Mouse (Mus musculus) ovary, adult 2 months (tissue): ENCODE data around the gene Olfr558. TPM values are rescaled to one million over a fixed set of nuclear protein-coding genes. Genes with fewer than 3 reads are reported as not detected.

Experiments
- polyA plus RNA-seq: library from polyadenylated mRNA; depleted of rRNA; stranded (reverse); fragments of >200 nt; gene quantifications from 2 replicates; pipeline ENCODE4 v1.2.3, GENCODE M21; 2012; rRNA removed

Olfr558 gene
- 3.2 and 3.3 TPM in 2 replicates for polyA plus RNA-seq

GRCm38 (mm10) chr7:102701915-102702314, at the start of gene Olfr558:
TSS of gene Olfr558 (plus strand) at chr7:102702215.

DNA sequence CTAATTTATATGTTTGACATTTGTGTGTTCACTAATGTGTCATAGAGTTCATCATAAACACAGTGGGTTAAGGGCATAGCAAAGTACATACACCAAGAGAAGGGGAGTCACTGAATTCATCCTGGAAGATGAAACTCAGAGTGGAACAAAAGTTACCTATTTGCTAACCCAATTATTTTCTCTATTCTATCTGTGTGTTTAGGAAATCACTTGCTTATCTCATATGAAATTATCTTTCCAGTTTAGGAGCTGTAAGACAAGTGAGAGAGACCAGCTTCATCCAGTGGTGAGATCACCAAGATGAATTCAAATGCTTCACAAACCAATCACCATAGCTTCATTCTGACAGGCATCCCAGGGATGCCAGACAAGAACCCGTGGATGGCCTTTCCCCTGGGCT, 43.5 kb upstream of the Olfr558 start, which contains the start of gene Olfr555:
Gene Olfr555 (plus strand): TSS at position 301 of the 400 bp plus-strand sequence.

GRCm38 (mm10) chr7:102664599-102664998, 37.4 kb upstream of the Olfr558 start, which contains the start of gene Olfr556:
TSS of gene Olfr556 (plus strand) at chr7:102664899.

DNA sequence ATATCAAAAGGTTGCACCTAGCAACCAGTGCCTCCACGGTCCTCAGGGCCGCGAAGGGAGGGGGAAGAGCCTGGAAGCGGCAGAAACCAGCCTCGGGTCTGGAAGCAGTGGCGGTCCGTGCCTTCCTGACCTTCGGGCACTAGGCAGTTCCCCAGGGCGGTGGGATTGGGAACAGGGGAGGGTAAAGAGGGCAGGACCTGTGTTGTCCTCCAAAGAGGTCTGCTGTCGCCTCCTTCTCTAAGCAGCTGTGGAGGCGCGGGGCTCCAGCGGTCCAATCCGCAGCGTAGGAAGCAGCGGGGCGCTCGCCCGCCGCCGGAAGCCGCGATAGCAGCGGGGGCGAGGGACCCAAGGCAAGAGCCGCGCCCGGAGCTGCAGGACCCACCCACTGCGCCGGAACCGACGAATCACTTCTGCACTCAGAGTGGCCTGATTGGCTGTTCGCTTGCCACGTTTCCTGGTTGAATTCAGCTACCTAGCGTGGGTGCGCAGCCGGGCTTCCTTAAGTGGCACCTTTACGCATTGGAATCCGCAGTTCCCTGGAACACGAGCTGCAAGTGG, 15.0 kb upstream of the Olfr558 start, which contains the start of gene Trim68:
Gene Trim68 (minus strand): TSS at position 384 of the 558 bp plus-strand sequence.

GRCm38 (mm10) chr7:102695358-102696125, 6.5 kb upstream of the Olfr558 start, which contains the start of gene Olfr557:
TSS of gene Olfr557 (plus strand) at chr7:102695910.

GRCm38 (mm10) chr7:102718970-102719369, 17.0 kb downstream of the Olfr558 start, which contains the start of gene Olfr33:
TSS of gene Olfr33 (minus strand) at chr7:102719070.

GRCm38 (mm10) chr7:102727391-102727790, 25.4 kb downstream of the Olfr558 start, which contains the start of gene Olfr559:
TSS of gene Olfr559 (minus strand) at chr7:102727491.

GRCm38 (mm10) chr7:102759266-102759665, 57.3 kb downstream of the Olfr558 start, which contains the start of the genes Olfr560 and Olfr78:
TSS of gene Olfr560 (minus strand) at chr7:102759366.
TSS of gene Olfr78 (minus strand) at chr7:102759471.

Other genes with a start within 250 kb of the Olfr558 start
- not detected in 2 replicates for gene Olfr543, start 220.5 kb upstream of the Olfr558 start, polyA plus RNA-seq
- not detected in 2 replicates for gene Olfr544, start 213.9 kb upstream of the Olfr558 start, polyA plus RNA-seq
- gene Olfr545, start 202.6 kb upstream of the Olfr558 start, polyA plus RNA-seq = not detected in 2 replicates
- gene Olfr547, start 167.5 kb upstream of the Olfr558 start, polyA plus RNA-seq = not detected in 2 replicates
- not detected in 2 replicates for gene Olfr548-ps1, start 161.3 kb upstream of the Olfr558 start, polyA plus RNA-seq
- not detected in 2 replicates for gene Olfr549, start 152.3 kb upstream of the Olfr558 start, polyA plus RNA-seq
- 3.1 and 3.4 TPM in 2 replicates for gene Trim21, start 136.7 kb upstream of the Olfr558 start, polyA plus RNA-seq
- gene Olfr550, start 130.8 kb upstream of the Olfr558 start, polyA plus RNA-seq = 0.18 and 0.25 TPM in 2 replicates
- gene Olfr551, start 110.3 kb upstream of the Olfr558 start, polyA plus RNA-seq = not detected in 2 replicates
- gene Olfr552, start 104.4 kb upstream of the Olfr558 start, polyA plus RNA-seq = not detected in 2 replicates
- gene Olfr553, start 84.0 kb upstream of the Olfr558 start, polyA plus RNA-seq = not detected in 2 replicates
- gene Olfr554, start 63.8 kb upstream of the Olfr558 start, polyA plus RNA-seq = not detected in 2 replicates
- not detected in 2 replicates for gene Olfr555, start 43.4 kb upstream of the Olfr558 start, polyA plus RNA-seq
- gene Olfr556, start 37.3 kb upstream of the Olfr558 start, polyA plus RNA-seq = not detected in 2 replicates
- 14.6 and 19.4 TPM in 2 replicates for gene Trim68, start 14.9 kb upstream of the Olfr558 start, polyA plus RNA-seq
- not detected in 2 replicates for gene Olfr557, start 6.3 kb upstream of the Olfr558 start, polyA plus RNA-seq
- gene Olfr33, start 16.9 kb downstream of the Olfr558 start, polyA plus RNA-seq = not detected in 2 replicates
- not detected in 2 replicates for gene Olfr559, start 25.3 kb downstream of the Olfr558 start, polyA plus RNA-seq
- gene Olfr560, start 57.2 kb downstream of the Olfr558 start, polyA plus RNA-seq = not detected in 2 replicates
- 2.1 and 3.6 TPM in 2 replicates for gene Olfr78, start 57.3 kb downstream of the Olfr558 start, polyA plus RNA-seq
- gene Olfr561, start 69.0 kb downstream of the Olfr558 start, polyA plus RNA-seq = not detected in 2 replicates
- not detected in 2 replicates for gene Olfr564, start 101.3 kb downstream of the Olfr558 start, polyA plus RNA-seq
- gene Olfr566, start 156.6 kb downstream of the Olfr558 start, polyA plus RNA-seq = not detected in 2 replicates
- gene Olfr568, start 174.9 kb downstream of the Olfr558 start, polyA plus RNA-seq = not detected in 2 replicates
- not detected in 2 replicates for gene Olfr569, start 188.7 kb downstream of the Olfr558 start, polyA plus RNA-seq
- gene Olfr570, start 192.4 kb downstream of the Olfr558 start, polyA plus RNA-seq = not detected in 2 replicates
- gene Olfr571, start 215.3 kb downstream of the Olfr558 start, polyA plus RNA-seq = not detected in 2 replicates
- gene Olfr572, start 222.2 kb downstream of the Olfr558 start, polyA plus RNA-seq = not detected in 2 replicates
- gene Olfr573-ps1, start 240.4 kb downstream of the Olfr558 start, polyA plus RNA-seq = not detected in 2 replicates
- not detected in 2 replicates for gene Olfr574, start 246.3 kb downstream of the Olfr558 start, polyA plus RNA-seq